Mouse (Mus musculus): ENCODE measurements at regions not wholly inside any gene's neighbourhood (a gene's known extent, or its start where the extent isn't known, plus 50 kb on each side); places are given as distances from the start of the nearest gene placed in this dataset.

- ATAC-seq (ENCODE audit: insufficient number of reproducible peaks, insufficient read depth, low FRiP score, low TSS enrichment, low read depth), result no peak
- Histone ChIP-seq H3K4me2 (no peak overlapping the region), H3K27ac (no peak overlapping the region), H3K9me3 (no peaks in the 10 kb centered on the region), H3K4me1 (replicated peaks) (no peaks in the 10 kb centered on the region), H3K36me3 (no peaks in the 10 kb centered on the region), H3K27me3 (no peaks in the 10 kb centered on the region), H3K4me3 (replicated peaks) (no peak overlapping the region), H3K9ac (replicated peaks) (no peak overlapping the region)
- WGBS, result 52% methylated on average over 2 of the region's 2 CpGs
Observed at GRCm38 (mm10) chr2:64325499-64325898, 227.7 kb upstream of the Fign start.
